Mouse (Mus musculus): ENCODE results near the gene Otop2. TPM values are rescaled to one million over a fixed set of nuclear protein-coding genes. Genes with fewer than 3 reads are reported as not detected.

The Otop2 gene
- not detected for total RNA-seq (2018; cell fraction: chromatin; rRNA removed)
- not detected for total RNA-seq (2018; cell fraction: cytosol; rRNA removed)
- total RNA-seq (2018; cell fraction: nucleus; rRNA removed): not detected
- polyA plus RNA-seq (2018): not detected in 3 replicates

DNA sequence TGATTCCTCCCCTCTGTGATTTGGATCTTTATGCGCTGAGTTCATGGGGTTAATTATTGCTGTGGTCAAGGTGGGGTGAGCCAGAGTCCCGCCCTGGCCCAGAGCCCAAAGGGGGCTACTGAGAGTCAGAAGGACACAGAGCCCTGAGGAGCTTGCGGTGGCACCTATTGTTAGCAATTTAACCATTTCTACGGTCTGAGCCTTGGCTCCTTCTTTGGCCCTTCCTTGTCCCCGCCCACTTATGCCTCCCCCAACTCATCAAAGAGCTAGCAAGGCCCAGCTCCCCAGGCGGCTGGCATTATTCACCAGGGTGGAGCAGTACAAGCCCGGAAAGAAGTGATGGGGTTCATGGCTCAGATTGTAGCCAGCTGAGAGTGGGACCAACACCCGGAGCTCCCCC is at the start of gene Otop2:
Gene Otop2 (plus strand): TSS at position 301 of the 400 bp plus-strand sequence.
- no peak within 1 kb of the TSS for H3K27ac ChIP-seq
- no peaks in the 10 kb centered on the region for H3K36me3 ChIP-seq (ENCODE audit: inconsistent target)
- no peak within 1 kb of the TSS for H3K4me3 ChIP-seq (ENCODE audit: inconsistent target)
- H3K79me2 ChIP-seq (ENCODE audit: inconsistent target): no peaks in the 10 kb centered on the region
- WGBS (ENCODE audit: missing documents): 62% methylated on average over 8 of the region's 8 CpGs

DNA sequence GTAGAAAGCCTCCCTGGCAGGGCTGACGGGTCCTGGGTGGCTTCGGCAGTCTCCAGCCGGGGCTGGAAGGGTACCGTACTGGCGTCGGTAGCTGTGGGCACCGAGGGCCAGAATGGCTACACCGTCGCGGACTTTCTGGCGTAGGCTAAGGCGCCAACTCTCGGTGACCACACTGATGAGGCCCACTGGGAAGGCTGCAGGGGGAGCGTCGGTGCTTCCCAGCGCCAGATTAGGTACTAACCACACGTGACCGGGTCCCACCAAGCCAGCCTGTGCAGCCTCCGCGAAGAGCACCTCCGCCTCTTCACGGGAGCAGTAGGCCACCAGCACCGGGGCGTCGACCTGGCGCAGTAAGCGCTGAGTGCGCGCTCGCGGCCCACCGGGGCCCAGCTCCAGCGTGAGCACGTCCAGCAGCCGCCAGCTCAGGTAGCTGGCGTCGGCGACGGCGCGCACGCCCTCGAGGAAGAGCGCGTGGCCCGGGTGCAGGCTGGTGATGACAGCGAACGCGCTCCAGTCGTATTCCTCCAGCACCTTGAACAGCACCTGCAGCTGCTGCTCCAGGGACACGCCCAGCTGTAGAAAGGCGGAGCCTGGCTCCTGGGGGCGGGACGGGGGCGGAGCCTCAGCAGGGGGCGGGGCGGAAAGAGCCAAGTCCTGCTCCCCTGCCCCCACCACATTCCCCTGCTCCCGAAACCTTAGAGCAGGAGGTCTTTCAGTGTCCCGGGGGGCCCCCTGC is 49.0 kb upstream of the Otop2 start:
- Histone ChIP-seq H3K4me3 (ENCODE audit: inconsistent target) (no peak overlapping the region), H3K36me3 (ENCODE audit: inconsistent target) (no peaks in the 10 kb centered on the region), H3K27ac (no peak overlapping the region), H3K79me2 (ENCODE audit: inconsistent target) (no peaks in the 10 kb centered on the region)
- 23% methylated on average over 35 of the region's 59 CpGs for WGBS (ENCODE audit: missing documents)

DNA sequence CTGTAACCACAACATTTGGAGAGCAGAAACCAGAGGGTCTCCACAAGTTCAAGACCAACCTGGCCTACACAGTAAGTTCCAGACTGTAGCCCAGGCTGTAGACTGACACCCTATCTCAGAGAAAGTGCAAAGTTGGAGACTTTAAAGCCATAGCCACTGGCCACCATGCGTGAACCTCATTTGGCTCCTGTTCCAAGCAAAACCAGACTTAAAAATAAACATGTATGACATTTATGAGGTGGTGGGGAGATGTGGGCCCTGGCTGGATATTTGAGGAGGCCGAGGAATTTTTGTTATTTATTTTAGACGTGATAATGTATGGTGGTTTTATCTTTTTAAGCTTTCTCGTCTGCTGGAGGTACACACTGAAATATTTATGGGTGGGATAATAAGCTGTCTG is 47.8 kb upstream of the Otop2 start:
- Histone ChIP-seq H3K36me3 (ENCODE audit: inconsistent target) (no peaks in the 10 kb centered on the region), H3K27ac (no peak overlapping the region)
- 91% methylated on average over 4 of the region's 4 CpGs for WGBS (ENCODE audit: missing documents)

GRCm38 (mm10) chr11:115262954-115263353 is 44.0 kb upstream of the Otop2 start:
- WGBS (ENCODE audit: missing documents): 93% methylated on average over 11 of the region's 11 CpGs
- no peak overlapping the region for H3K27ac ChIP-seq
- no peaks in the 10 kb centered on the region for H3K79me2 ChIP-seq (ENCODE audit: inconsistent target)
- no peak overlapping the region for H3K4me3 ChIP-seq (ENCODE audit: inconsistent target)
- H3K36me3 ChIP-seq (ENCODE audit: inconsistent target): no peaks in the 10 kb centered on the region

More for the DNA sequence above, 47.8 kb upstream of the Otop2 start:
- H3K4me3 ChIP-seq (ENCODE audit: inconsistent target): no peak overlapping the region
- no peaks in the 10 kb centered on the region for H3K79me2 ChIP-seq (ENCODE audit: inconsistent target)

DNA sequence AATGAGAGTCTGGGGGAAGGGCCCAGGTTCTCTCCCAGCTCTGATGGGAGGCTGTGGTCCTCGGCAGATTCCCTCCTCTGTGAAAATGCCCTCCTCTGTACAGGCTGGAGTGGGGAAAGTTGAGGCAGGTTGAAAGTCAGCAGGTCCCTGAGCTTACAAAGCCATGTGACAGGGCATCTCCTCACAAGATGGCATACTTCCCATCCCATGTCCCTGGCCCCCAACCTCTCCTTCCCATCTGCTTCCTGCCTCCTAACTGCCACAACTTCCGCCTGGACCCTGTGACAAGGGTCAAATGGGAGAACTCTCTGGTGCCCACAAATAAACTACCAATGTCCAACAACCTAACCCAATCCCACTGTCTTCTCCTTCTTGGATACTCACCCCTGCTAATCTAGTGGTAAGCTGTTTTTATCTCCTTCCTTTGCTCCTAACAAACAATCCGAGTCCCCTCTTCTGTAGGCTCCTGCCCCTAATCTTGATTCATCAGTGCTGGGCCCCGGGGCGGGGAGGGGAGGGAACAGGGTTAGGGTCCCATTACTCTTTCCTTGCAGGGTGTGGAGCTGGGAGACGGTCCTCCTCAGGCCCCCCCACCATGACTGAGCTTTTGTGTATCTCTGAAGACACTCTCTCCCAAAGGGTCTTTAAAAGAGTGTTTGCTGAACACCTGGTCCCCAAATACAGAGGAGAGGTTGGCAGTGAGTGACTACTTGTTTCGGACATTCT is 42.7 kb upstream of the Otop2 start:
- WGBS (ENCODE audit: missing documents): 81% methylated on average over 7 of the region's 7 CpGs
- no peaks in the 10 kb centered on the region for H3K79me2 ChIP-seq (ENCODE audit: inconsistent target)
- no peak overlapping the region for H3K4me3 ChIP-seq (ENCODE audit: inconsistent target)
- H3K36me3 ChIP-seq (ENCODE audit: inconsistent target): no peaks in the 10 kb centered on the region
- no peak overlapping the region for H3K27ac ChIP-seq

- Histone ChIP-seq H3K27ac (no peak overlapping the region), H3K36me3 (ENCODE audit: inconsistent target) (no peaks in the 10 kb centered on the region), H3K79me2 (ENCODE audit: inconsistent target) (no peaks in the 10 kb centered on the region), H3K4me3 (ENCODE audit: inconsistent target) (no peak overlapping the region)
- WGBS (ENCODE audit: missing documents): 13% methylated on average over 39 of the region's 39 CpGs
These were observed 41.9 kb upstream of the Otop2 start for GRCm38 (mm10) chr11:115264862-115265668.

- no peak overlapping the region for H3K27ac ChIP-seq
- no peaks in the 10 kb centered on the region for H3K36me3 ChIP-seq (ENCODE audit: inconsistent target)
- H3K79me2 ChIP-seq (ENCODE audit: inconsistent target): no peaks in the 10 kb centered on the region
- H3K4me3 ChIP-seq (ENCODE audit: inconsistent target): no peak overlapping the region
- WGBS (ENCODE audit: missing documents): 8% methylated on average over 20 of the region's 20 CpGs
These were observed 41.1 kb upstream of the Otop2 start for GRCm38 (mm10) chr11:115265771-115266399.

DNA sequence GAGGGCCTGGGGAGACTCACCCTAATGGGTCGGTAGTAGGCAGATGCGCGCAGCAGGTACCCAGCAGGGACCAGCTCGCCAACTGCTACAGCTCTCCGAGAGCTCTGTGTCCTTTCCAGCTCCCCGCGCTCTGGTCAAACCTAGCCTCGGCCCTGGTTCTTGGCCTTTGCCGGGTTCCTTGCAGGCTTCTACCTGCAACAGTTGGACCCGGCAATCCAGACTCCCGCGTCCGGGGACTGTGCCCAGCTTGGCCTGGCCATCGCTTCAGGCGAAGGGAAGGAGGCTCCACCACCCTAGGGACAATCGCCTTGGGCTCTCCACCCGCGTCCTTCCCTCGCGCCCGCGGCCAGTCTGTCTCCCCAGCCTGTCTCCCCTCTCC is 40.6 kb upstream of the Otop2 start:
- no peak overlapping the region for H3K27ac ChIP-seq
- H3K36me3 ChIP-seq (ENCODE audit: inconsistent target): no peaks in the 10 kb centered on the region
- H3K4me3 ChIP-seq (ENCODE audit: inconsistent target): no peak overlapping the region
- WGBS (ENCODE audit: missing documents): 9% methylated on average over 22 of the region's 22 CpGs
- H3K79me2 ChIP-seq (ENCODE audit: inconsistent target): no peaks in the 10 kb centered on the region

DNA sequence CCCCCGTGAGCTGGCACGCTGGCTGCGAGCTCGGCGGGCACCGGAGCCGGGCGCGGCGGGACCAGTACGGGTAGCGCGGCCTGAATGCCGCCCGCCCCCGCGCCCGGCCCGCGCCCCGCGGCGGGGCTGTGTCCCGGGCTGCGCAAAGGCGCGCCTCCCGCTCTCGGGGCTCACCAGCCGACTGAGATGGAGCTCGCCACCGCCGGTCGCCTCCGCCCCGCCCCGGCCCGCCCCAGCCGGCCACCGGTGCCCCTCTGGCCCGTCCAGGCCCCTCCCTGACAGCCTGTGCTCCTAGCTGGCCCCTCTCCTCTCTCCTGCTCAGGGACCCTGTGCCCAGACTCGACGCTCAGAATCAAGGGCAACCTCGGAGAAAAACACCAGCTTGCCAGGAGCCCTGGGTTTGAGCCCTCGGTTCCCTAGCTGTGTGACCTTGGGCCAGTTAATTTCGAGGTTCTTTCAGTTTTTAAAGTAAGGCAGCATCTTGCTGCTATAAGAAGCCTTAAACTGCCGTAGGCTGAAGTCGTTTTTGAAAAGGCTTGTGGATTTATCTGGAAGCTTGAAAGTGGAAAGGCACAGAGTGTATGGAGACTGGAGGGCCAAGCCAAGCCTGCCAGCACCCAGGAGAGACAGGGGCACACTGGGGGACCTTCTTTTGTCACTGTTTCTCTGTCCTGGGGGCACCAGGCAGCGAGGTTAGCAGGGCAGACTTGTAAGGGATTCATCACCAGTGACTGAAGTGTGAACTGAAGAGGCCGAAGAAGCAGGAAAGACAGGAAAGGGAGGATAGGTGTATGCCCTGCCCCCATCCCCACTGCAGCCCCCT is 39.7 kb upstream of the Otop2 start, which contains the start of gene Grin2c:
Gene Grin2c (minus strand): TSS at position 183 of the 823 bp plus-strand sequence.
- WGBS (ENCODE audit: missing documents): 20% methylated on average over 38 of the region's 50 CpGs
- H3K27ac ChIP-seq: no peak within 1 kb of the TSS
- no peaks in the 10 kb centered on the region for H3K79me2 ChIP-seq (ENCODE audit: inconsistent target)
- no peaks in the 10 kb centered on the region for H3K36me3 ChIP-seq (ENCODE audit: inconsistent target)
- H3K4me3 ChIP-seq (ENCODE audit: inconsistent target): no peak within 1 kb of the TSS

DNA sequence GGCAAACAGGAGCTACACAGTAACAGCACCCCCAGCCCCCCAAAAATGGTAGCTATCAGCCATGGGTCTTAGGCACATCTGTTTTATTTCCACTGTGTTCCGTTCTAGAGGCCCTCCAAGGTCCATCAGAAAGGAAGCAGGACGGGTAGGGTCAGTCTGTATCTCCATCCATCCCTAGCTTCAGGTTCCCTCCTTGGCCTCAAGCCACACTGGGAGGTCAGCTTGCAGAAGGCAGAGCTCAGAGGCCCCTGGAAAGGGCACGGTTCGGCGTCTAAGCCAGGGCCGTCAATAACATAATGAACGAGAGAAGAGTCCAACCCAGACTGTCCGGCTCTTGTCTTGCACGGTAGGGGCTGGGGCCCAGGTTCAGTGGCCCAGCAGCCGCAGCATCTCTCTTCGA is 39.0 kb upstream of the Otop2 start:
- Histone ChIP-seq H3K79me2 (ENCODE audit: inconsistent target) (no peaks in the 10 kb centered on the region), H3K36me3 (ENCODE audit: inconsistent target) (no peaks in the 10 kb centered on the region), H3K4me3 (ENCODE audit: inconsistent target) (no peak overlapping the region), H3K27ac (no peak overlapping the region)
- WGBS (ENCODE audit: missing documents): 96% methylated on average over 11 of the region's 11 CpGs

DNA sequence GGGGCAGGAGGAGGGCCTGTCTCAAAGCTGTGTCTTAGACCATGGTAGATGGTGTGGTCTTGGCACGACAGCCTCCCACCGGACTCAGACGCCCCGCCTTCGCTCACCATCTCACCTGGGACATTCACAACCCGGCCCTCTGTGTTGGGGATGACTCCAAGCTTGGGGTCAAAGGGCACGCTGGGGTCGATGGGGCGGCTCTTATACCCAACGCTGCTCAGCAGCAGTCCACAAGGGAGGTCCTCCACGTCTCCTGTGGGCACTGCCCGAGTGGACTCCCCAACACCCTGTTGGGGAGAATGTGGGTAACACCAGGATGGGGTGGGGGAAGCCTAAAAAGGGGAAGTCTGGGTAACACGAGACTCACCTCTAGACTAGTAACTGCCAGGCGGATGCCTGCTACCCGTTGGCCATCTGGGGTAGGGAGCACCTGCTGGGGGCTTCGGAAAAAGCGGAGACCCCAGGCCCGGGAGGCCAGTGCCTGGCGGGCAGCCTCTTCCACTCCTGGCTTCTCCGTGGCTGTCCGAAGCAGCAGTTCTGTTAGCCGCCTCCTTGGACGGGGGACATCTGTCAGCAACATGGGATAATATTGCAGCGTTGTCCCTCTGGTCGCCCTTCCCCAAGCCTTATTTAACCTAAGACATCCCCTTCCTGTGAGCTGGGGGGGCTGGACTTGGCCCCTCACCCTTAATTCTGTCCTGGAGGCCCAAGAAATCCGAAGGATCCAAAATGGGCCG is 37.5 kb upstream of the Otop2 start:
- H3K4me3 ChIP-seq (ENCODE audit: inconsistent target): no peak overlapping the region
- no peak overlapping the region for H3K27ac ChIP-seq
- no peaks in the 10 kb centered on the region for H3K79me2 ChIP-seq (ENCODE audit: inconsistent target)
- no peaks in the 10 kb centered on the region for H3K36me3 ChIP-seq (ENCODE audit: inconsistent target)
- WGBS (ENCODE audit: missing documents): 84% methylated on average over 26 of the region's 27 CpGs

DNA sequence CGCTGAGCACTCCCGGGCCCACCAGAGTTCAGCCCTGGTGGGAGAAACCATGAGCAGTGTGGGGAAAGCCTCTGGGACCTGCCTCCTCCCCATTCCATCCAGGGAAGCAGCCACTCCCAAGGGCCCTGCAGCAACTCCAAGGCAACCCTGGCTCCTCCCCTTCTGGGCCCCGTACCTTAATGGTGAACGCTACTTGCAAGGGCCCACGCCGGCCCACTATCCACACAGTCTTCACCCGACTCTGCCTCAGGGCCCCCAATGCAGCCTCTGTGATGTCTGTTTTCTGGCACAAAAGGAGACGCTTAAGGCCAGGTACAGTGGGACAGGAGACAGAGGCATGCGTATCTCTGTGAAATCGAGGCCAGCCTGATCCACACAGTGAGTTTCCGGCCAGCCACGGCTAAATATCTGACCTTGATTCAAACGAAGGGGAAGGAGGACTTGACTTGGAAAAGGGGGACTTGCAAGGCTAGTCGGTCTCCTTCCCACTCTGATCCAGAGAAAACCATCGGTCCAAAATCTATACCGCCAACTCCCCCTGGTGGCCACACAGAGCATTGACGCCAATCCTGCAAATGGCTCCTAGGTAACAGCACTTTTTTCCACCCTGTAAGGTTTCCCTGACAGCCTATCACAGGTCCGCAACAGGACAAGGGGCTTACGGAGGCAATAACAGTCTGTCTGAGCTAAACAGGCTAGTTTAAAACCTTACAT is 36.7 kb upstream of the Otop2 start:
- no peak overlapping the region for H3K27ac ChIP-seq
- H3K4me3 ChIP-seq (ENCODE audit: inconsistent target): no peak overlapping the region
- H3K79me2 ChIP-seq (ENCODE audit: inconsistent target): no peaks in the 10 kb centered on the region
- no peaks in the 10 kb centered on the region for H3K36me3 ChIP-seq (ENCODE audit: inconsistent target)
- whole genome bisulfite sequencing (ENCODE audit: missing documents): 60% methylated on average over 17 of the region's 19 CpGs

DNA sequence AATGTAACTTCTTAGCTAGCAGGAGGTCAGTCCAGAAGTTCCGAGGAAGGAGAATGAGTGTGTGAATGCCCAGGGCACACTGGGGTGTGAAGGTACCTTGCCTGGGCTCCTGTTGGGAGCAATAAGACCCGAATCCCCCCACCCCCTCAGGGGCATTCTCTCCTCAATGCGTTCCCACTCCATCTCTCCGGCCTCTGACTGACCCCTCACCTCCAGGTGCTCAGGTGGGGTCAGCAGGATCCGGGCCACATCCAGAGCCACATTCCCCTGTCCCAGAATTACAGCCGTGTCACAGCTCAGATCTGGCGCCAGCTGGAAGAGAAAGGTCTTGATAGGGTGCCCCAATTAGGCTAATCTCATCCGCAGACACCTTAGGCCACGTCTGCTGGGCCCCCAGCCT is 35.9 kb upstream of the Otop2 start:
- 85% methylated on average over 9 of the region's 9 CpGs for WGBS (ENCODE audit: missing documents)
- Histone ChIP-seq H3K4me3 (ENCODE audit: inconsistent target) (no peak overlapping the region), H3K27ac (no peak overlapping the region), H3K36me3 (ENCODE audit: inconsistent target) (no peaks in the 10 kb centered on the region), H3K79me2 (ENCODE audit: inconsistent target) (no peaks in the 10 kb centered on the region)

Data from macrophage (primary cell).